Mouse (Mus musculus): ENCODE results near the gene Mcoln3. TPM values are rescaled to one million over a fixed set of nuclear protein-coding genes. Genes with fewer than 3 reads are reported as not detected.
A peak's percentile ranks its signal among the peaks of the same experiment; 100 is the strongest.

Gene Mcoln3
- polyA plus RNA-seq, 1 experiment: not detected

- no peak for TF ChIP-seq TCF12 (IDR thresholded peaks at IDR 0.05; ENCODE audit: insufficient read depth, poor library complexity, severe bottlenecking)
- TF ChIP-seq MYOG (IDR thresholded peaks at IDR 0.05; ENCODE audit: control insufficient read depth in 1 of 3, insufficient read depth in 1 of 3, insufficient read length in 2 of 3, low read depth in 2 of 3): no peak
- TF ChIP-seq REST (IDR thresholded peaks at IDR 0.05; ENCODE audit: insufficient read depth, insufficient read length): no peak
- TF ChIP-seq MYOD1 (IDR thresholded peaks at IDR 0.05; ENCODE audit: control insufficient read depth in 1 of 3, insufficient read length in 2 of 3, low read depth in 2 of 3): no peak
- TF ChIP-seq POLR2AphosphoS2 (IDR thresholded peaks at IDR 0.05; ENCODE audit: insufficient read length, low read depth): no peak
- TF ChIP-seq USF1 (IDR thresholded peaks at IDR 0.05; ENCODE audit: low read depth): no peak
- TF ChIP-seq E2F4 (IDR thresholded peaks at IDR 0.05; ENCODE audit: insufficient read depth): no peak
- no peak for TF ChIP-seq POLR2A (IDR thresholded peaks at IDR 0.05; ENCODE audit: insufficient read length, low read depth)
- no peak for TF ChIP-seq CEBPB (IDR thresholded peaks at IDR 0.05; ENCODE audit: insufficient read depth, poor library complexity, severe bottlenecking)
- no peak for TF ChIP-seq SRF (IDR thresholded peaks at IDR 0.05; ENCODE audit: control insufficient read depth, insufficient read length, low read depth)
- TF ChIP-seq MAX (IDR thresholded peaks at IDR 0.05; ENCODE audit: low read depth): no peak
- no peak for TF ChIP-seq TCF3 (IDR thresholded peaks at IDR 0.05; ENCODE audit: insufficient read length, low read depth)
- Histone ChIP-seq H3K4me3 (no peak overlapping the region), H3ac (ENCODE audit: control insufficient read depth, insufficient read length) (no peak overlapping the region), H3K27me3 (ENCODE audit: control insufficient read depth, insufficient read depth, insufficient read length) (no peaks in the 10 kb centered on the region), H3K79me2 (ENCODE audit: control insufficient read depth, insufficient read depth) (no peaks in the 10 kb centered on the region), H3K4me2 (ENCODE audit: low read depth) (no peak overlapping the region), H3K36me3 (ENCODE audit: control insufficient read depth, insufficient read depth) (no peaks in the 10 kb centered on the region)
Observed at GRCm38 (mm10) chr3:146173030-146173429, 55.8 kb downstream of the Mcoln3 start.

GRCm38 (mm10) chr3:146174215-146174614, 57.0 kb downstream of the Mcoln3 start:
- Histone ChIP-seq H3K36me3 (ENCODE audit: control insufficient read depth, insufficient read depth) (no peaks in the 10 kb centered on the region), H3K27me3 (ENCODE audit: control insufficient read depth, insufficient read depth, insufficient read length) (no peaks in the 10 kb centered on the region), H3K79me2 (ENCODE audit: control insufficient read depth, insufficient read depth) (no peaks in the 10 kb centered on the region), H3K4me3 (no peak overlapping the region), H3ac (ENCODE audit: control insufficient read depth, insufficient read length) (no peak overlapping the region), H3K4me2 (ENCODE audit: low read depth) (no peak overlapping the region)
- TF ChIP-seq MAX (IDR thresholded peaks at IDR 0.05; ENCODE audit: low read depth) (no peak), MYOD1 (IDR thresholded peaks at IDR 0.05; ENCODE audit: control insufficient read depth in 1 of 3, insufficient read length in 2 of 3, low read depth in 2 of 3) (no peak), USF1 (IDR thresholded peaks at IDR 0.05; ENCODE audit: low read depth) (no peak), POLR2AphosphoS2 (IDR thresholded peaks at IDR 0.05; ENCODE audit: insufficient read length, low read depth) (no peak), REST (IDR thresholded peaks at IDR 0.05; ENCODE audit: insufficient read depth, insufficient read length) (no peak)

GRCm38 (mm10) chr3:146177295-146177694, 60.0 kb downstream of the Mcoln3 start:
- TF ChIP-seq REST (IDR thresholded peaks at IDR 0.05; ENCODE audit: insufficient read depth, insufficient read length) (no peak), MYOG (IDR thresholded peaks at IDR 0.05; ENCODE audit: control insufficient read depth in 1 of 3, insufficient read depth in 1 of 3, insufficient read length in 2 of 3, low read depth in 2 of 3) (no peak), USF1 (IDR thresholded peaks at IDR 0.05; ENCODE audit: low read depth) (peak; percentile 80)
- no peaks in the 10 kb centered on the region for H3K36me3 ChIP-seq (ENCODE audit: control insufficient read depth, insufficient read depth)
- H3K27me3 ChIP-seq (ENCODE audit: control insufficient read depth, insufficient read depth, insufficient read length): no peaks in the 10 kb centered on the region
- peak overlapping the region; percentile 77 for H3K4me2 ChIP-seq (ENCODE audit: low read depth)
- H3K4me3 ChIP-seq: peak overlapping the region; percentile 0
- H3K79me2 ChIP-seq (ENCODE audit: control insufficient read depth, insufficient read depth): no peaks in the 10 kb centered on the region
- no peak overlapping the region for H3ac ChIP-seq (ENCODE audit: control insufficient read depth, insufficient read length)

GRCm38 (mm10) chr3:146177748-146178582, 60.7 kb downstream of the Mcoln3 start:
- H3ac ChIP-seq (ENCODE audit: control insufficient read depth, insufficient read length): no peak overlapping the region
- H3K36me3 ChIP-seq (ENCODE audit: control insufficient read depth, insufficient read depth): no peaks in the 10 kb centered on the region
- TF ChIP-seq E2F4 (IDR thresholded peaks at IDR 0.05; ENCODE audit: insufficient read depth) (no peak), POLR2AphosphoS2 (IDR thresholded peaks at IDR 0.05; ENCODE audit: insufficient read length, low read depth) (no peak), REST (IDR thresholded peaks at IDR 0.05; ENCODE audit: insufficient read depth, insufficient read length) (no peak), CEBPB (IDR thresholded peaks at IDR 0.05; ENCODE audit: insufficient read depth, poor library complexity, severe bottlenecking) (no peak), USF1 (IDR thresholded peaks at IDR 0.05; ENCODE audit: low read depth) (no peak), POLR2A (IDR thresholded peaks at IDR 0.05; ENCODE audit: insufficient read length, low read depth) (no peak), TCF12 (IDR thresholded peaks at IDR 0.05; ENCODE audit: insufficient read depth, poor library complexity, severe bottlenecking) (no peak), SRF (IDR thresholded peaks at IDR 0.05; ENCODE audit: control insufficient read depth, insufficient read length, low read depth) (no peak), TCF3 (IDR thresholded peaks at IDR 0.05; ENCODE audit: insufficient read length, low read depth) (no peak), MYOG (IDR thresholded peaks at IDR 0.05; ENCODE audit: control insufficient read depth in 1 of 3, insufficient read depth in 1 of 3, insufficient read length in 2 of 3, low read depth in 2 of 3) (no peak), MYOD1 (IDR thresholded peaks at IDR 0.05; ENCODE audit: control insufficient read depth in 1 of 3, insufficient read length in 2 of 3, low read depth in 2 of 3) (no peak), MAX (IDR thresholded peaks at IDR 0.05; ENCODE audit: low read depth) (no peak)
- H3K4me3 ChIP-seq: peak overlapping the region; percentile 0
- H3K27me3 ChIP-seq (ENCODE audit: control insufficient read depth, insufficient read depth, insufficient read length): no peaks in the 10 kb centered on the region
- peak overlapping the region; percentile 77 for H3K4me2 ChIP-seq (ENCODE audit: low read depth)
- H3K79me2 ChIP-seq (ENCODE audit: control insufficient read depth, insufficient read depth): no peaks in the 10 kb centered on the region

- Histone ChIP-seq H3K79me2 (ENCODE audit: control insufficient read depth, insufficient read depth) (no peaks in the 10 kb centered on the region), H3ac (ENCODE audit: control insufficient read depth, insufficient read length) (no peak overlapping the region), H3K4me3 (no peak overlapping the region), H3K4me2 (ENCODE audit: low read depth) (no peak overlapping the region), H3K27me3 (ENCODE audit: control insufficient read depth, insufficient read depth, insufficient read length) (no peaks in the 10 kb centered on the region), H3K36me3 (ENCODE audit: control insufficient read depth, insufficient read depth) (no peaks in the 10 kb centered on the region)
- no peak for TF ChIP-seq POLR2AphosphoS2 (IDR thresholded peaks at IDR 0.05; ENCODE audit: insufficient read length, low read depth)
- no peak for TF ChIP-seq POLR2A (IDR thresholded peaks at IDR 0.05; ENCODE audit: insufficient read length, low read depth)
- TF ChIP-seq USF1 (IDR thresholded peaks at IDR 0.05; ENCODE audit: low read depth): no peak
- no peak for TF ChIP-seq TCF3 (IDR thresholded peaks at IDR 0.05; ENCODE audit: insufficient read length, low read depth)
- no peak for TF ChIP-seq REST (IDR thresholded peaks at IDR 0.05; ENCODE audit: insufficient read depth, insufficient read length)
- no peak for TF ChIP-seq SRF (IDR thresholded peaks at IDR 0.05; ENCODE audit: control insufficient read depth, insufficient read length, low read depth)
- no peak for TF ChIP-seq E2F4 (IDR thresholded peaks at IDR 0.05; ENCODE audit: insufficient read depth)
- TF ChIP-seq TCF12 (IDR thresholded peaks at IDR 0.05; ENCODE audit: insufficient read depth, poor library complexity, severe bottlenecking): no peak
- TF ChIP-seq MYOG (IDR thresholded peaks at IDR 0.05; ENCODE audit: control insufficient read depth in 1 of 3, insufficient read depth in 1 of 3, insufficient read length in 2 of 3, low read depth in 2 of 3): no peak
- TF ChIP-seq MYOD1 (IDR thresholded peaks at IDR 0.05; ENCODE audit: control insufficient read depth in 1 of 3, insufficient read length in 2 of 3, low read depth in 2 of 3): no peak
- TF ChIP-seq MAX (IDR thresholded peaks at IDR 0.05; ENCODE audit: low read depth): no peak
- no peak for TF ChIP-seq CEBPB (IDR thresholded peaks at IDR 0.05; ENCODE audit: insufficient read depth, poor library complexity, severe bottlenecking)
Observed at GRCm38 (mm10) chr3:146180341-146180740, 63.1 kb downstream of the Mcoln3 start.
